8 mouse cellular contexts compared by ENCODE assay signal in genomic region chr5:104859962-104860525, GRCm38 (mm10). TPM values are rescaled to one million over a fixed set of nuclear protein-coding genes. Genes with fewer than 3 reads are reported as not detected.
DNase-seq lines count a peak whose midpoint lies in the region; ATAC-seq and TF ChIP-seq lines count a peak whose summit lies in the region.
"Not testable (repeated sequence)": the region's sequence is repeated elsewhere in the genome, so short reads cannot be mapped to it uniquely, and the experiment has no call there.

Zfp951 (minus strand) TSS chr5:104860070.

- not testable (repeated sequence) for H3K4me2 ChIP-seq in hindbrain, embryonic 11.5 days (replicated peaks; ENCODE audit: low read depth, low read length); neural tube, embryonic 14.5 days (ENCODE audit: low read depth, low read length)

- not testable (repeated sequence) for TF ChIP-seq CTCF in lung, adult 2 months (IDR thresholded peaks at IDR 0.05; ENCODE audit: insufficient read depth, low read length)

- H3K9ac ChIP-seq in ES-E14 (ENCODE audit: insufficient read depth, low read depth, low read length, poor library complexity, severe bottlenecking), result peak within 1 kb of the TSS; percentile 59
- not testable (repeated sequence) for H3K9ac ChIP-seq in hindbrain, embryonic 11.5 days (ENCODE audit: low read depth, low read length); neural tube, embryonic 14.5 days (replicated peaks; ENCODE audit: low read depth, low read length)

- H3K4me3 ChIP-seq in ES-E14 (ENCODE audit: insufficient read depth in 1 of 2, low read depth in 1 of 2, low read length in 2 of 2, poor library complexity in 1 of 2, severe bottlenecking in 1 of 2), result peak within 1 kb of the TSS; percentile 59 to 72
- H3K4me3 ChIP-seq in hindbrain, embryonic 11.5 days (ENCODE audit: low read depth, low read length), result 0 out of 2 replicates have a peak within 1 kb of the TSS, but pooled peaks have one; percentile 10
- H3K4me3 ChIP-seq in lung, adult 2 months (replicated peaks; ENCODE audit: extremely low read depth, low read depth, low read length), result peak within 1 kb of the TSS; percentile 55
- H3K4me3 ChIP-seq in neural tube, embryonic 14.5 days (ENCODE audit: low read depth, low read length), result peak within 1 kb of the TSS; percentile 10

- peak within 1 kb of the TSS; percentile 58; the same call in 1 of the 2 replicates for H3K27ac ChIP-seq in ES-E14 (ENCODE audit: insufficient read depth, low read depth, low read length, poor library complexity, severe bottlenecking)
- H3K27ac ChIP-seq in hindbrain, embryonic 11.5 days (ENCODE audit: low read depth, low read length); neural tube, embryonic 14.5 days (ENCODE audit: low read depth, low read length): not testable (repeated sequence)

- WGBS in hindbrain, embryonic 11.5 days, result 43% methylated on average over 11 of the region's 12 CpGs
- WGBS in lung, adult 2 months, result 35% methylated on average over 11 of the region's 12 CpGs
- 30% methylated on average over 11 of the region's 12 CpGs for WGBS in neural tube, embryonic 14.5 days

- not testable (repeated sequence) for H3K4me1 ChIP-seq in ES-E14 (ENCODE audit: control insufficient read depth in 2 of 2, insufficient read depth in 2 of 2, low read length in 2 of 2, poor library complexity in 1 of 2); hindbrain, embryonic 11.5 days (replicated peaks; ENCODE audit: control insufficient read depth, insufficient read depth, low read length); lung, adult 2 months (ENCODE audit: control insufficient read depth, insufficient read depth, low read length); neural tube, embryonic 14.5 days (ENCODE audit: control insufficient read depth, insufficient read depth, low read length)

- in situ Hi-C loops in ES-E14 (cut with MboI; ENCODE audit: low sequenced_read_pairs in 2 of 2, unreplicated experiment in 2 of 2), result not testable (repeated sequence)

- H3K27me3 ChIP-seq in hindbrain, embryonic 11.5 days (ENCODE audit: control insufficient read depth, insufficient read depth, low read length); neural tube, embryonic 14.5 days (ENCODE audit: control insufficient read depth, insufficient read depth, low read length): not testable (repeated sequence)

- DNase-seq in ES-E14 (ENCODE audit: low read depth, low spot score), result peak; percentile 17
- peak; percentile 77 for DNase-seq in cerebellum, adult 9-11 months
- DNase-seq in frontal cortex, postnatal 10 days (ENCODE audit: low spot score in 2 of 2), result peak; percentile 53 to 57
- peak; percentile 43 for DNase-seq in hindbrain, embryonic 11.5 days (ENCODE audit: low spot score)
- peak; percentile 79 for DNase-seq in layer of hippocampus, adult 9-10 months (ENCODE audit: low spot score)
- DNase-seq in lung, adult 2 months, result peak; percentile 64
- peak; percentile 49 for DNase-seq in testis, postnatal 10 days (ENCODE audit: low spot score)

- H3K36me3 ChIP-seq in ES-E14 (ENCODE audit: control insufficient read depth, insufficient read depth, low read length, poor library complexity, severe bottlenecking); hindbrain, embryonic 11.5 days (ENCODE audit: control insufficient read depth, insufficient read depth, low read length); neural tube, embryonic 14.5 days (ENCODE audit: control insufficient read depth, insufficient read depth, low read length): not testable (repeated sequence)

- H3K9me3 ChIP-seq in ES-E14 (ENCODE audit: control insufficient read depth, insufficient read depth, low read depth, low read length); hindbrain, embryonic 11.5 days (ENCODE audit: control insufficient read depth, low read length); neural tube, embryonic 14.5 days (ENCODE audit: control insufficient read depth, low read length): not testable (repeated sequence)

- peak; percentile 96 for ATAC-seq in hindbrain, embryonic 11.5 days (ENCODE audit: low FRiP score)
- peak; percentile 99 for ATAC-seq in neural tube, embryonic 14.5 days (ENCODE audit: low read depth)

- TF ChIP-seq POLR2A in lung, adult 2 months (IDR thresholded peaks at IDR 0.05; ENCODE audit: borderline replicate concordance, extremely low read depth, low read depth, low read length), result not testable (repeated sequence)

TF ChIP-seq in ES-E14, 5 proteins besides CTCF, POLR2A, EP300 and RAD21:
- peak; percentile 84 for TF ChIP-seq CHD2 (IDR thresholded peaks at IDR 0.05; ENCODE audit: low read depth, low read length)

RNA-seq across cellular contexts. Expression of gene Zfp951, which starts in this region (rescaled TPM):
- 10.4 and 23.5 TPM in 2 replicates for total RNA-seq in ES-E14 (2012; rRNA removed)
- polyA plus RNA-seq in hindbrain, embryonic 11.5 days (2014; fragmentation: Nextera tagmentation; extraction: Ambion mirVana), result 3.4 and 5.2 TPM in 2 replicates
- 0.44 and 1.2 TPM in 2 replicates for polyA plus RNA-seq in lung, adult 2 months (2012; rRNA removed)
- 5.9 and 6.2 TPM in 2 replicates for polyA plus RNA-seq in neural tube, embryonic 14.5 days (2014; fragmentation: Nextera tagmentation; extraction: Ambion mirVana)

Comparison
In these comparisons a context has a peak if more than half of its experiments do, and no peak if none do; other contexts are left out.
1. DNase-seq: peak in every context shown above with its lines; median percentile 79 in layer of hippocampus, adult 9-10 months; 77 in cerebellum, adult 9-11 months; 64 in lung, adult 2 months; 55 in frontal cortex, postnatal 10 days; 49 in testis, postnatal 10 days; 43 in hindbrain, embryonic 11.5 days; 17 in ES-E14.
2. H3K4me3 ChIP-seq: peak in every context shown above with its lines; median percentile 66 in ES-E14; 55 in lung, adult 2 months; 10 in hindbrain, embryonic 11.5 days; 10 in neural tube, embryonic 14.5 days.